Mouse (Mus musculus) cerebellum, adult (tissue): ENCODE results near the gene Slc7a11.

ENCODE experiments used
- ATAC-seq: cut with Nextera tagmentation; 2 replicates; pipeline ENCODE4 v1.9.2; 2017; ENCODE audit warnings: mild to moderate bottlenecking, moderate library complexity, mixed read lengths; ENCODE audit not compliant: insufficient number of reproducible peaks, low FRiP score, low TSS enrichment

Slc7a11 gene

GRCm38 (mm10) chr3:50313816-50314215 lies 129.6 kb downstream of the Slc7a11 start:
- ATAC-seq, result no peak

- ATAC-seq, result no peak
Measured at GRCm38 (mm10) chr3:50307339-50308327, 135.8 kb downstream of the Slc7a11 start.

- ATAC-seq, result no peak
Measured at GRCm38 (mm10) chr3:50306334-50306733, 137.1 kb downstream of the Slc7a11 start.

- ATAC-seq, result 0 out of 2 replicates have a peak, but pooled peaks have one; percentile 62
Measured at GRCm38 (mm10) chr3:50304137-50304536, 139.3 kb downstream of the Slc7a11 start.

- no peak for ATAC-seq
Measured at GRCm38 (mm10) chr3:50302648-50303047, 140.8 kb downstream of the Slc7a11 start.

- ATAC-seq, result 0 out of 2 replicates have a peak, but pooled peaks have one; percentile 59
Measured at GRCm38 (mm10) chr3:50300952-50301303, 142.5 kb downstream of the Slc7a11 start.

GRCm38 (mm10) chr3:50300002-50300951 lies 143.1 kb downstream of the Slc7a11 start:
- no peak for ATAC-seq

GRCm38 (mm10) chr3:50298366-50298991 lies 144.9 kb downstream of the Slc7a11 start:
- ATAC-seq, result no peak

- no peak for ATAC-seq
Measured at GRCm38 (mm10) chr3:50296956-50297355, 146.5 kb downstream of the Slc7a11 start.

GRCm38 (mm10) chr3:50275023-50275422 lies 168.4 kb downstream of the Slc7a11 start:
- ATAC-seq, result no peak

GRCm38 (mm10) chr3:50272222-50272621 lies 171.2 kb downstream of the Slc7a11 start:
- no peak for ATAC-seq

- ATAC-seq, result no peak
Measured at GRCm38 (mm10) chr3:50269680-50270079, 173.7 kb downstream of the Slc7a11 start.

GRCm38 (mm10) chr3:50262547-50263087 lies 180.8 kb downstream of the Slc7a11 start:
- no peak for ATAC-seq

- ATAC-seq, result no peak
Measured at GRCm38 (mm10) chr3:50262066-50262465, 181.3 kb downstream of the Slc7a11 start.

GRCm38 (mm10) chr3:50260667-50261066 lies 182.7 kb downstream of the Slc7a11 start:
- no peak for ATAC-seq

GRCm38 (mm10) chr3:50258852-50259251 lies 184.6 kb downstream of the Slc7a11 start:
- no peak for ATAC-seq

GRCm38 (mm10) chr3:50249598-50250300 lies 193.7 kb downstream of the Slc7a11 start:
- ATAC-seq, result no peak

GRCm38 (mm10) chr3:50235990-50236389 lies 207.4 kb downstream of the Slc7a11 start:
- ATAC-seq, result no peak

- ATAC-seq, result no peak
Measured at GRCm38 (mm10) chr3:50233144-50233543, 210.3 kb downstream of the Slc7a11 start.
